Mouse (Mus musculus): ENCODE results near the gene Hoxa6. TPM values are rescaled to one million over a fixed set of nuclear protein-coding genes. Genes with fewer than 3 reads are reported as not detected.

Hoxa6 gene
- total RNA-seq, 2 experiments from 2014 or later, result not detected

DNA sequence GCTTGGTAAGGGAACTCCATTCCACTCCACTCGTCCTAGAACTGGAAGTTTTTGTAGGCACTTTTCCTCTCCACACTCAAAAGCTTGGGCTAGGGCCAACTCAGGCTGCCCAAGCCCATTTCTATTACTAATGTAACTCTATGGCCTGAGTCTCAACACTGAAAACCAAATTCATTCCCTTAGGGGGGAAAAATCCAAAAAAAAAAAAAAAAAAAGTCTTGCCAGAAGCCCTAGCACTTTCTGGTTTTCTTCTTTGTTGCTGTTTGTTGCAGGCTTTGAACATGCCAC is 46.5 kb downstream of the Hoxa6 start:
- TF ChIP-seq CTCF (conservative IDR thresholded peaks at IDR 0.05), result no peak
- H3K27ac ChIP-seq, result no peak overlapping the region
- DNase-seq (ENCODE audit: low spot score in 2 of 2), result no peak
- H3K4me3 ChIP-seq, result no peak overlapping the region

DNA sequence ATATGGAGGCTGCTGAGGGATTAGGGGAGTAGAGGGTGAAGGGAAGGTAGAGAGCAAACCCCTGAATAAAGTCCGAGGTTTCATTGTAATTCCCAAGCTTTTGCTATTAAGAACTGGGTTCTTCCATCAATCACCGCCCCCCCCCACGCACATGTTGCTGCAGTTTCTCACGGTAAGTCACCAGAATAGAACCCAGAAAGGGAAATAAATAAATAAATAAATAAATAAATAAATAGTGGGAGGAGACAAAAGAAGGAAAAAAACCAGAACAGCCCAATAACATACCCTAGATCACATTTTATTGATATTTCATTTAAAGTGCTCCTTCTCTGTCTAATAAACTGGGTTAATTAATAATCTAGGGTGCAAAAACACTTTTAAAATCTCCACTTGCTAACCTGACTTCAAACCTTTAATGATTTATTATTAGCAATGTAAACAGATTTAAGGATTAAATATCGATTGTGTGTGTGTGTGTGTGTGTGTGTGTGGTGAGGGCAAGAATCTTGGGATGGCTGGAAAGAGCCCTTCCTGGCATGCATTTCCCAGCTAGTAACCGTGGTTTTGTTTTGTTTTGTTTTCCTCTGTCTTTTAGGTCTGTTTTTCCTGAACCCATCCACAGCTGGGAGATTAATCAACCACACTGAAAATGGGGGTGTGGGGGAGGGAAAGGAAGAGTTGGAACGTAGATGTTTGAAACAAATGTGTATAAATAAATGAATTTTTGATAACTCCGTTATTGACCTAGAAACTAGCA is 47.0 kb downstream of the Hoxa6 start:
- Histone ChIP-seq H3K4me3 (no peak overlapping the region), H3K27ac (no peak overlapping the region)
- no peak for TF ChIP-seq CTCF (conservative IDR thresholded peaks at IDR 0.05)

DNA sequence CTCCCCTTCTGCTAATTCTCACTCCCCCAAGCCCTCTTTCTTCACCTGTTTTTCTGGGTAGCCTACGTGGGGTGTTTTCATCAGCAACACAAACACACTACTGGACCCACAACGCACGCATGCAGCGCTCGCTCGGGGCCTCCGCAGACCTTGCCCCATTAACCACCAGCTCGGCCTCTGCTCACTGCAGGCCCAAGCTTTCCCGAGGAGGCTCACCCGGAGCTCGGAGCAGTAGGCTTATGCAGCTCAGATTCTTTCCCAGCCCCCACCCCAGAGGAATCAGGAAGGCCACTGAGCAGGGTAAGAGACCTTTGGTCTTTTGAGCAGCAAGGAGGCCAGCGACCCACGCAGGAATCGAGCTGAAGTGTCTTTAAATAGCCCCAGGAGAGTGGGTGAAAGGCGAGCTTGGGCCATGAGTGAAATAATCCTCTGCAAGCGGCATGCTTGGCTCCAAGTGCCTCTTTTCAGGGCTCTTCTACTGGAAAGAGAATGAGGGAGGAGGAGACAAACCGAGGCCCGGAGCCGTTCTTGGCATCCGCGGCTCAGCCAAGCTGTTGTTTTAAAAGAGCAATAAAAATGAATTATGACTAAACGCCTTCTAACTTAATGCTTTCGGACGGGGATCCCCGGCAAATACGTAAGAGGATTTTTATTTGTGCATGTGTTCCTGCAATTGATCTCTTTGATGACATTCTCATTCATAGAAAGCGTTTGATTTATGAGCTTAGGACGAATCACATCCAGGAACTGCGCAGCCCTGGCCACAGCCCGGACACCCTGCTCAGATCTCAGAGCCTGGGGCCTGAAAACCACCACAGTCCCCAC is 47.8 kb downstream of the Hoxa6 start:
- Histone ChIP-seq H3K4me3 (no peak overlapping the region), H3K27ac (no peak overlapping the region)
- DNase-seq (ENCODE audit: low spot score in 2 of 2), result no peak
- TF ChIP-seq CTCF (conservative IDR thresholded peaks at IDR 0.05), result no peak

More for the DNA sequence above, 47.0 kb downstream of the Hoxa6 start:
- DNase-seq (ENCODE audit: low spot score in 2 of 2), result no peak

DNA sequence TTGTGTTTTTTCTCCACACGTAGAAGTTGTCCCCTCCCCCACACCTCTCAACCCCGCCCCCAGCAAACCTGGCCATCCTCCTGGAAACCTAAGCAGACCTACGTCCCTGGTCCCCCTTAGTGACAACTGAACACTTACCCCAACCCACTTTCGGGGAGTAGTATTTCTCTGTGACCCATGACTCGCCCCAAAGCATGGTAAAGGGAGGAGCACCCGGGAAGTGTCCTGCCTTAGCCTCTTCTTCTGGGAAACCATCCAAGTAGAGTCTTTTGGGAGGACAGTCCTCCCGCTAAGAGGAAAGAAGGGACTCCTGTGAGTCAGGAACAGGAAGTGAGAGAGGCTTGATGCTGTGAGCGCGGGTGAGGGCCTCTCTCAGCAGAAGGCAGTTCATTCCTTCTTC is 48.5 kb downstream of the Hoxa6 start:
- DNase-seq (ENCODE audit: low spot score in 2 of 2), result no peak
- H3K27ac ChIP-seq, result no peak overlapping the region
- TF ChIP-seq CTCF (conservative IDR thresholded peaks at IDR 0.05), result no peak
- H3K4me3 ChIP-seq, result no peak overlapping the region

DNA sequence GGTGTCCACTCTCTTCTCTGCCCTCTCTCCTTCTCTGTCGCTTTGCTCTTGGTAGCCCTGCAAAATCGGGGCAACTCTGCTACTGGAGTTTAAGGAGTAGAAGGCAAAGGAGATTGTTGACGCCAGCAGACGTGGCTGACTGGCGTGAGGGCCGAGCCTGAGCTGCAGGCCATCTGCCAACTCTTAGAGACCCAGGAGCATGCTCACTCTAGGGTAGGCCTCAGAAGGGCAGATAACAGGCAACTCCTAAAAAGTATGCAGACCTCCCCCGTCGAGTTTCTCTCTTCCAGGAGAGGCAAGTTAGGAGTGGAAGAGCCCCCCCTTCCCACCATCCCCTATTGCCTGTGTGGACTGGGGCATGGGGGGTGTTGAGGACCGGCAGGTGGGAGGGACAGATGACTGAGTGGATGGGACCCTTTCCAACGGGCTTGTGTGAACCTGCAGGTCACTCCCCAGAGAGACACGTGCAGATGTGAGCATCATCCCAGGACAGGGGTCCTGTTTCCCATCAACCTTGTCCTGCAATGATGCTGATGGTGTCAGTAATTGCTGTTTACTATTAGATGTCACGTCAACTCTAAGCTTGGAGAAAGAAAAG is 49.3 kb downstream of the Hoxa6 start:
- DNase-seq (ENCODE audit: low spot score in 2 of 2), result no peak
- Histone ChIP-seq H3K27ac (no peak overlapping the region), H3K4me3 (no peak overlapping the region)
- TF ChIP-seq CTCF (conservative IDR thresholded peaks at IDR 0.05), result no peak

DNA sequence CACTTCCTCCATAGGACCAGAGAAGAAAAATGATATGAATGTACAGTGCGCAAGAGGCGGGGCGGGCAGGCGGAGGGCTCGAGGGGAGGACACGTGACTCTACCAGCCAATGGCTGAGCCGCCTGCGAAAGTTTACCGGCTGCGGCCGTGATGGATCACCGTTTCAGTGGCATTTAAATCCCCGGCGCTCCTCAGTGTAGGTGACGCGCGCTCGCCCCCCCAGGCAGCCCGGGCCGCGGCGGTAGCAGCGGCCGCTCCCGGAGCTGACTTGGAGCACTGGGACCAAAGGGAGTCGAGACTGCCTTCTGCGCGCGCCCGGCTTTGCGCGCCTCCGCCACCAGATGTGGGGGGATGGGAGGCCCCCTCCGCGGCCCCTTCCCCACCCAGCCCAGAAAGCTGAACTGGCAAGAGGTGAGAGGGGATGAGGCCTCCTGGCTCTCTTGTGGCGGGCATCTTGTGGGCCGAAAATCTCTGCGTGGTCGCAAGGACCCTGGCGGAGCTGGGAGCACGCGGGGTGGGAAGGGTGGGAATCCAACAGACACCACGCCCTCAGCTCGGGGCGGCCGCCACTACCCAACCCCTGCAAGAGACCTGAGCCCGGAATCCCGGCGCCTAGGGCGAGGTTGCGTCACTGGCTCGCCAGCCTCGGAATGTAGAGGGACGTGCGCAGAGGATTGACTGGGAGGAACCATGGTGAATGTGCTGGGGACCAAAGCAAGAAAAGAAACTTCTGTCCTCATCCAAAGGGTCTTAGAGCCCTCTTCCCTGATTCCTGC is 50.1 kb downstream of the Hoxa6 start, which contains the start of gene Hoxa1:
TSS of gene Hoxa1 (minus strand) at position 42 of the 776 bp plus-strand sequence.
- peak within 1 kb of the TSS; percentile 43 for H3K4me3 ChIP-seq
- TF ChIP-seq CTCF (conservative IDR thresholded peaks at IDR 0.05), result no peak
- no peak within 1 kb of the TSS for H3K27ac ChIP-seq
- DNase-seq (ENCODE audit: low spot score in 2 of 2), result no peak

DNA sequence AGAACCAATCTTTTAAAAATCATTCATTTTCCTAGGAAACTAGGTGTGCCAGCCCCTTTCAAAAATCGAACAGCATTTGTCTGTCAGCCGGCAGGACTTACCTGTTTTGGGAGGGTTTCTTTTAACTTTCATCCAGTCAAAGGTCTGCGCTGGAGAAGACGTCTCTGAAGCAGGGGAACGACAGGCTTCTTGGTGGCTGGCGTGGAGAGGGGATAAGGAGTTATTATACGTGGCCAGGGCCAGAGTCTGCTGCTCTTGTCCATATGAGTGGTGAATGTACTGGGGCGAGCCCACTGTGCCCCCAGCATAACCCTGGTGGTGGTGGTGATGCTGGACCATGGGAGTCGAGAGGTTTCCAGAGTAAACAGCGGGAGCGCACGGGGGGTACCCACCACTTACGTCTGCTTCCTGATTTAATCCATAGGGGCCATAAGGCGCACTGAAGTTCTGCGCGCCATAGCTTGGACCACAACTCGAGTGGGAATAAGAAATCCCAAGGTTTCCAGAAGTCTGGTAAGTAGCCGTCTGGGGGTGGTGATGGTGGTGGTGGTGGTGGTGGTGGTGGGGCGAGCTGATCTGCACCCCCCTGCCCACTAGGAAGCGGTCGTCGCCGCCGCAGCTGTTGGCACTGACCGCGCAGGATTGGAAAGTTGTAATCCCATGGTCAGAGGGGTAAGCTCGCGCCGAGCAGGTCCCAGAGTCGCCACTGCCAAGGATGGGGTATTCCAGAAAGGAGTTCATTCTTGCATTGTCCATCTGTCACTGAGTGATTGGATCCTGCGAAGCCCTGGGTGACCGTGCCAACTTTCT is 50.9 kb downstream of the Hoxa6 start:
- TF ChIP-seq CTCF (conservative IDR thresholded peaks at IDR 0.05), result no peak
- peak overlapping the region; percentile 43; the same call in 1 of the 2 replicates for H3K4me3 ChIP-seq
- no peak for DNase-seq (ENCODE audit: low spot score in 2 of 2)
- no peak overlapping the region for H3K27ac ChIP-seq

DNA sequence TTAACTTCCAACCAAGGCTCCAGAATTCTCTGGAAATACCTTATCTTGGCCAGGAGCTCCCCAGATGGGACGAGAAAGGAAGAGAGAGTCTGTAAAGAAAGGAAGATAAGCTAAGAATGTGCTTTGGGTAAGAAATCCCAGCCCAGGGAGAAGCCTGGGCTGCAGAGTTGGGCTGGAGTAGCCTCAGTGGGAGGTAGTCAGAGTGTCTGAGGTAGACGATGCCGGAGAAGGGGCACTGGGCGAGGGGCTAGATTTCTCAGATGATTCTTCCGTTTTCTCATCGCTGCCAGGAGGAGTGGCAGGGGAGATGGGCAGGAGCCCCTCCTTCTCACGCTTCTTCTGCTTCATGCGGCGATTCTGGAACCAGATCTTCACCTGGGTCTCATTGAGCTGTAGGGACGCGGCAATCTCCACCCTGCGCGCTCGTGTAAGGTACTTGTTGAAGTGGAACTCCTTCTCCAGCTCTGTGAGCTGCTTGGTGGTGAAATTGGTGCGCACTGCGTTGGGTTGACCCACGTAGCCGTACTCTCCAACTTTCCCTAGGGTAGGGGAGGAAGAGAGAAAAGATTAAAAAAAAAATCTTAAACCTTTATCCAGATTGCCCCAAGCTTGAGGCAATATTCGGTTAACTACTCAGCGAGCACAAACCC is 51.8 kb downstream of the Hoxa6 start:
- Histone ChIP-seq H3K4me3 (no peak overlapping the region), H3K27ac (no peak overlapping the region)
- DNase-seq (ENCODE audit: low spot score in 2 of 2), result no peak
- no peak for TF ChIP-seq CTCF (conservative IDR thresholded peaks at IDR 0.05)

Small RNA genes within 50 kb of the gene (microRNA-seq; reads per million reads assigned to microRNA genes)
- gene Mir196b, result 2.9 reads per million in 2 experiments

Other genes with a start within 250 kb of the Hoxa6 start
- gene Skap2, start 196.2 kb downstream of the Hoxa6 start, total RNA-seq (2021), result 10 to 100 TPM; 14.1 to 15.7 TPM
- gene Hoxa1, start 50.4 kb downstream of the Hoxa6 start, total RNA-seq (2021), result not detected
- gene Hoxa2, start 43.9 kb downstream of the Hoxa6 start, total RNA-seq (2021), result not detected
- not detected for gene 5730596B20Rik, start 31.2 kb downstream of the Hoxa6 start, total RNA-seq (2021)
- gene Hoxa4, start 17.0 kb downstream of the Hoxa6 start, total RNA-seq (2021), result not detected
- not detected for gene Hoxa5, start 4.1 kb downstream of the Hoxa6 start, total RNA-seq (2021)
- not detected for gene Hoxa3, start 4.6 kb upstream of the Hoxa6 start, total RNA-seq (2021)
- not detected for gene Gm28308, start 4.6 kb upstream of the Hoxa6 start, total RNA-seq (2021)
- gene Hoxa7, start 13.1 kb upstream of the Hoxa6 start, total RNA-seq (2021), result not detected
- not detected for gene Hoxa9, start 22.4 kb upstream of the Hoxa6 start, total RNA-seq (2021)
- not detected for gene Hoxa10, start 32.1 kb upstream of the Hoxa6 start, total RNA-seq (2021)
- not detected for gene Hoxa11, start 37.1 kb upstream of the Hoxa6 start, total RNA-seq (2021)
- gene Hoxa13, start 52.2 kb upstream of the Hoxa6 start, total RNA-seq (2021), result not detected
- not detected for gene Evx1, start 104.8 kb upstream of the Hoxa6 start, total RNA-seq (2021)